Mouse (Mus musculus): ENCODE data around the gene Dab1.

The Dab1 gene

GRCm38 (mm10) chr4:104532846-104533245 lies 913.7 kb downstream of the Dab1 start:
- peak; percentile 35 for DNase-seq

- DNase-seq: no peak
These were observed 919.3 kb downstream of the Dab1 start for GRCm38 (mm10) chr4:104538420-104538819.

GRCm38 (mm10) chr4:104539047-104539446 lies 919.9 kb downstream of the Dab1 start:
- DNase-seq: peak; percentile 19

GRCm38 (mm10) chr4:104547091-104547490 lies 927.9 kb downstream of the Dab1 start:
- DNase-seq: peak; percentile 56

- DNase-seq: peak; percentile 17
These were observed 929.1 kb downstream of the Dab1 start for GRCm38 (mm10) chr4:104548287-104548686.

- peak; percentile 22 for DNase-seq
These were observed 931.5 kb downstream of the Dab1 start for GRCm38 (mm10) chr4:104550581-104551205.

GRCm38 (mm10) chr4:104551390-104552070 lies 932.4 kb downstream of the Dab1 start:
- peak; percentile 85 for DNase-seq

GRCm38 (mm10) chr4:104555408-104555807 lies 936.2 kb downstream of the Dab1 start:
- DNase-seq: peak; percentile 22

GRCm38 (mm10) chr4:104563512-104563911 lies 944.4 kb downstream of the Dab1 start:
- DNase-seq: peak; percentile 80

GRCm38 (mm10) chr4:104570523-104570922 lies 951.4 kb downstream of the Dab1 start:
- peak; percentile 68 for DNase-seq

- DNase-seq: no peak
These were observed 953.3 kb downstream of the Dab1 start for GRCm38 (mm10) chr4:104572440-104572839.

GRCm38 (mm10) chr4:104573419-104573818 lies 954.3 kb downstream of the Dab1 start:
- DNase-seq: peak; percentile 56

- no peak for DNase-seq
These were observed 959.2 kb downstream of the Dab1 start for GRCm38 (mm10) chr4:104578370-104578769.

GRCm38 (mm10) chr4:104579946-104580544 lies 960.9 kb downstream of the Dab1 start:
- DNase-seq: no peak

- no peak for DNase-seq
These were observed 963.6 kb downstream of the Dab1 start for GRCm38 (mm10) chr4:104582726-104583125.

- DNase-seq: no peak
These were observed 968.7 kb downstream of the Dab1 start for GRCm38 (mm10) chr4:104587826-104588225.

GRCm38 (mm10) chr4:104596936-104597335 lies 977.8 kb downstream of the Dab1 start:
- DNase-seq: no peak

GRCm38 (mm10) chr4:104597490-104598465 lies 978.6 kb downstream of the Dab1 start:
- DNase-seq: no peak

- no peak for DNase-seq
These were observed 983.6 kb downstream of the Dab1 start for GRCm38 (mm10) chr4:104602804-104603203.

GRCm38 (mm10) chr4:104604298-104604697 lies 985.1 kb downstream of the Dab1 start:
- DNase-seq: no peak

- no peak for DNase-seq
These were observed 987.7 kb downstream of the Dab1 start for GRCm38 (mm10) chr4:104606881-104607280.

- no peak for DNase-seq
These were observed 988.5 kb downstream of the Dab1 start for GRCm38 (mm10) chr4:104607636-104608035.

- no peak for DNase-seq
These were observed 1000.3 kb downstream of the Dab1 start for GRCm38 (mm10) chr4:104619452-104619851.
